Mouse (Mus musculus) heart, adult 2 months (tissue): Measurements from ENCODE around the gene Igf2bp2. TPM values are rescaled to one million over a fixed set of nuclear protein-coding genes. Genes with fewer than 3 reads are reported as not detected.
A peak's percentile ranks its signal among the peaks of the same experiment; 100 is the strongest.

Experiments used
- DNase-seq, 2 experiments: peaks; one replicate each; pipeline ENCODE4 v3.0.0; 2021
- H3K27ac ChIP-seq: fragments of 200-600 bp; 2 replicates; pipeline ENCODE4 v1.8.1; 2022
- H3K27me3 ChIP-seq: fragments of 200-500 bp; 2 replicates; pipeline ENCODE4 v1.6.1; 2012; ENCODE audit warnings: mild to moderate bottlenecking, low read length, inconsistent platforms, mixed read lengths; ENCODE audit not compliant: control insufficient read depth, insufficient read depth
- H3K36me3 ChIP-seq: fragments of 200-500 bp; 2 replicates; pipeline ENCODE4 v1.6.1; 2012; ENCODE audit warnings: low read length, inconsistent platforms; ENCODE audit not compliant: control insufficient read depth, insufficient read depth
- H3K4me1 ChIP-seq: fragments of 200-500 bp; 2 replicates; pipeline ENCODE4 v1.6.1; 2011; ENCODE audit warnings: low read length; ENCODE audit not compliant: control insufficient read depth, insufficient read depth
- H3K4me3 ChIP-seq: fragments of 200-600 bp; 2 replicates; pipeline ENCODE4 v1.8.1; 2022
- H3K79me2 ChIP-seq: fragments of 200-500 bp; replicated peaks from 2 replicates; pipeline ENCODE4 v1.6.1; 2012; ENCODE audit warnings: mild to moderate bottlenecking, inconsistent platforms, low read length, moderate library complexity, mixed read lengths; ENCODE audit not compliant: control insufficient read depth, insufficient read depth
- H3K9ac ChIP-seq: fragments of 200-500 bp; 2 replicates; pipeline ENCODE4 v1.6.1; 2012; ENCODE audit warnings: low read depth, mild to moderate bottlenecking, control low read depth, inconsistent platforms, low read length, mixed read lengths
- CTCF ChIP-seq: fragments of 200-600 bp; IDR thresholded peaks from 2 replicates; pipeline ENCODE4 v1.8.1; 2022; ENCODE audit warnings: antibody characterized with exemption, mild to moderate bottlenecking, moderate library complexity
- EP300 ChIP-seq: fragments of 200-500 bp; IDR thresholded peaks from 2 replicates; pipeline ENCODE4 v1.6.1; 2011; ENCODE audit warnings: low read depth, low read length, control low read depth; ENCODE audit not compliant: insufficient read depth
- POLR2A ChIP-seq: fragments of 200-500 bp; IDR thresholded peaks from 2 replicates; pipeline ENCODE4 v1.6.1; 2011; ENCODE audit warnings: mild to moderate bottlenecking, low read depth, low read length, control low read depth; ENCODE audit not compliant: insufficient read depth
- WGBS: fragments of 180-500 bp; shearing (Covaris S2); methylation state at CpG from one replicate; pipeline ENCODE4 v1.1.7; 2018; 5-methylcytosine and 5-hydroxymethylcytosine counted together
- intact Hi-C: fragments of 180-260 bp; cut with DNase I; formaldehyde crosslinking; loops from one replicate; pipeline ENCODE4 v1.15.1; 2025
- polyA plus RNA-seq: library from polyadenylated mRNA; depleted of rRNA; stranded (reverse); fragments of >200 nt; gene quantifications from 2 replicates; pipeline ENCODE4 v1.2.3, GENCODE M21; 2012; rRNA removed
- total RNA-seq, 2 experiments: library from RNA; stranded (reverse); gene quantifications; 2 replicates each; pipeline ENCODE4 v1.2.3; 2021

The Igf2bp2 gene
- total and polyA plus RNA-seq, 3 experiments = 1.5 to 7.4 (median 5.3) TPM

DNA sequence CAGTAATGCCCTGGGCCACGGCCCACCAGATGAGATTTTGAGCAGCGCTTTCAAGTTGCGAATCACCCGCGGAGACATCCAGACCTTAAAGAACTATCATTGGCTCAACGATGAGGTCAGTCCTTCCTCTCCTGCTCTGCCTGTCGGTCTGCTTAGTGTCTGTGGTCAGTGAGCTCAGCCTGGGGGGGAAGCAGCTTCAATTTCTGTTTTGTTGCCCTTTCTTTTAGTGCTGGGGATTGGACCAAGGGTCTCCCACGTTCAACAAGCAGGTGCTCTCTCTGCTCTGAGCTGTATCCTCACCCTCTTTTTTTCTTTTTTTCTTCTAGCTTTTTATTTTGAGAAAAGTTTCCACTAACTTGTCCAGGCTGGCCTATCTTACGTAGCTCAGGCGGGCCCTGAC lies 124.5 kb downstream of the Igf2bp2 start:
- Histone ChIP-seq H3K27ac (no peak overlapping the region), H3K27me3 (no peaks in the 10 kb centered on the region), H3K9ac (no peak overlapping the region), H3K36me3 (no peaks in the 10 kb centered on the region), H3K4me3 (no peak overlapping the region), H3K79me2 (no peaks in the 10 kb centered on the region), H3K4me1 (no peaks in the 10 kb centered on the region)
- DNase-seq = no peak
- 78% methylated on average over 10 of the region's 10 CpGs for WGBS
- TF ChIP-seq EP300 (no peak), POLR2A (no peak)
- intact Hi-C loops = no loop called here

DNA sequence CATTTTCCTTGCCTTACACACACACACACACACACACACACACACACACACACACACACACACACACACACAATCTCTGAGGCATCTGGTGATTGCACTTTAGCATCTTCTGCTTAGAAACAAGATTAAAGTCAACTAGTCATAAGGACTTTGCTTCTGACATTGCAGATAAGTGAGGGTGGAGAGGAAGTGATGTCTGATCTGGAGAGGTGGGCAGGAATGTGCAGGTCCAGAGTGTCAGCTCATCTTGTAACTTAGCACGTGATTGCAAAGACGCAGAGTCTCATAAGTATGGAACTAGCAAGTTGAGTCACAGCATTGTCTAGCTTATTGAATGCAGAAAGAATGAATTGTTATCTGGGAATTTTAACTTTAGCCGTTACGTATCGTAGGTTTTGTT lies 135.6 kb downstream of the Igf2bp2 start:
- intact Hi-C loops = no loop called here
- DNase-seq = no peak
- no peak overlapping the region for H3K27ac ChIP-seq
- H3K4me3 ChIP-seq = no peak overlapping the region
- no peaks in the 10 kb centered on the region for H3K27me3 ChIP-seq
- WGBS = 75% methylated on average over 5 of the region's 5 CpGs
- TF ChIP-seq EP300 (no peak), CTCF (no peak), POLR2A (no peak)
- H3K4me1 ChIP-seq = no peaks in the 10 kb centered on the region
- no peaks in the 10 kb centered on the region for H3K79me2 ChIP-seq
- H3K36me3 ChIP-seq = no peaks in the 10 kb centered on the region
- H3K9ac ChIP-seq = no peak overlapping the region

DNA sequence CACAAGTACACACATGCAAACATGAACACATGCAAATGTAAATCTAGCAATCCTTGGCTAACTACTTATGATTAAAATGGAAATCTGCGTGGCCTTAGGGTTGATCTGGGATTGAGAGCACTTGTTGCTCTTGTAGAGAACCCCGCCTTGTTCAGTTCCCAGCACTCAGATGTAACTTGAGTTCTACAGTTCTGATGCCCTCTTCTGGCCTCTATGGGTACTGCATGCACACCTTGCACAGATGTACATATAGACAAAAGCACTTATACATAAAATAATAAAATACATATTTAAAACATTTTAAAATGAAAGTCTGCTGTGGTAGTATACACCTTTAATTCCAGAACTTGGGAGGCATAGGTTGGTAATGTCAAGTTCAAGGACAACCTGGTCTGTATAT lies 141.0 kb downstream of the Igf2bp2 start:
- Histone ChIP-seq H3K27ac (no peak overlapping the region), H3K4me1 (no peaks in the 10 kb centered on the region), H3K27me3 (no peaks in the 10 kb centered on the region), H3K9ac (no peak overlapping the region), H3K4me3 (no peak overlapping the region), H3K36me3 (no peaks in the 10 kb centered on the region), H3K79me2 (no peaks in the 10 kb centered on the region)
- intact Hi-C loops = no loop called here
- TF ChIP-seq CTCF = peak; percentile 74
- no peak for TF ChIP-seq POLR2A
- TF ChIP-seq EP300 = no peak
- 97% methylated on average over 2 of the region's 2 CpGs for WGBS
- DNase-seq = no peak

DNA sequence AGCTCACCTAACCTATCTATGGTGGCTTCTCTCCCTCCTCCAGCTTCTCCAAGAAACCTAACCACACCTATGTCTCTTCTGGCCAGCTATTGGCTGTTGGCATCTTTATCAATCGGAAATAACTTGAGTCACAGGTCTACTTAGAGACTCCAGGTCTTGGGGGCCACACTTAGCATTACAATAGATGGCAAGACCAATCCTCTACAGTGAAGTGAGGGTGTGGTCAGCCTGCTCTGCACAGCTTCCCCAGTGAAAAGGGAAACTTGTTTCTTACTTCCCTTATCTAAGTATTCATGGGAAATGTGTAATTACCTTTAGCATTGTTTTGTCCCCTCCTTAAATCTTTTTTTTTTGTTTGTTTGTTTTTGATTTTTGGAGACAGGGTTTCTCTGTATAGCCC lies 147.5 kb downstream of the Igf2bp2 start:
- H3K36me3 ChIP-seq = no peaks in the 10 kb centered on the region
- no peak overlapping the region for H3K27ac ChIP-seq
- no peak overlapping the region for H3K4me3 ChIP-seq
- H3K79me2 ChIP-seq = no peaks in the 10 kb centered on the region
- no peaks in the 10 kb centered on the region for H3K4me1 ChIP-seq
- 93% methylated on average over 1 of the region's 1 CpGs for WGBS
- no peak for TF ChIP-seq POLR2A
- TF ChIP-seq EP300 = no peak
- TF ChIP-seq CTCF = no peak
- H3K27me3 ChIP-seq = no peaks in the 10 kb centered on the region
- H3K9ac ChIP-seq = no peak overlapping the region
- intact Hi-C loops = loop anchor here (5.0 to 10.0 kb wide), 3 partner anchors 178 to 591 kb away; partner anchors contain the start of genes Tra2b and Vps8
- DNase-seq = no peak

DNA sequence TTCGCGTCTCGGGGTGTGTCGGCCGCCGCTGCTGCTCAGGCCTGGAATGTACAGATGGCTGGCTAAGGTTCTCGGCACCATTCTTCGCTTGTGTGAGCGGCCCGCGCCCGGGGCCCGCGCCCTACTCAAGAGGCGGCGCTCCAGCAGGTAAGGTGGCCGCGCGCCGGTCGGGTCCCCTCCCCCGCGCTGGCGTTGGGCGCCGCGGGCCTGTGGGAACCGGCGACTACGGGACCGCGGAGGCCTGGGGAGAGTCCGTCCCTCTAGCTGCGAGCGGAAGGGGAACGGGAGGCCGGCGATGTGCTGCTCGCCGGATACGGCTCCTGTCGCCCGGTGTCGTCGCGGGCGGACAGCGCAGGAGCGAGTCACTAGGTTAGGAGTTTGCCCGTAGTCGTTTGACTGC lies 153.5 kb downstream of the Igf2bp2 start:
- intact Hi-C loops = loop anchor here (5.0 to 10.0 kb wide), 2 partner anchors 62 to 845 kb away; partner anchors contain the start of genes Dnajb11, Tbccd1 and Tmem41a
- H3K9ac ChIP-seq = peak overlapping the region; percentile 93
- DNase-seq = no peak
- peak overlapping the region; percentile 82 for H3K27ac ChIP-seq
- H3K27me3 ChIP-seq = no peaks in the 10 kb centered on the region
- H3K36me3 ChIP-seq = no peaks in the 10 kb centered on the region
- no peak for TF ChIP-seq EP300
- H3K4me3 ChIP-seq = peak overlapping the region; percentile 86
- H3K79me2 ChIP-seq = no peaks in the 10 kb centered on the region
- under 1% methylated on average over 51 of the region's 51 CpGs for WGBS
- peaks cover 3% of the 10 kb centered on the region for H3K4me1 ChIP-seq

DNA sequence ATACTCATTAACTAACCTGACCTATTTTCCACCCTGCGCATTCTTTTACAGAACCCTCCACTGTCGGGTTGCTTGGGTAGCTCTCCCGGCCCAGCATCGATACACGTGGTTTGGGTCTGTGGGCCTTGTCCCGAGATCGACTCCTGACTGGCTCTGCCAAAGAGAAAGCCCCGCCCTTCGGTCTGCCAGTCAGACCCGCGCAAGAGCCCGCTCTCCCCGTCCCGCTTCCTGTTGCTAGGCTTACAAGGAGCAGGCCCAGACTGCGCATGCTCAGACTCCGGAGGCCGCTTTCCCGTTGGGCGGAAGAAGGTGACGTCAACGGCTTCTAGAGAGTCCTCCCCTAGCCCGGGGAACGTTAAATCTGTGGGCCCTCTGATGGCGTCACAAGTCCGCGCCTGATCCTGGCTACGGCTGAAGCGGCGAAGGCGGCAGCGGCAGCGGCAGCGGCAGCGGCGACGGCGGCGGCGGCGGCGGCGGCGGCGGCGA lies 154.0 kb downstream of the Igf2bp2 start, which contains the start of gene Senp2:
Gene Senp2 (plus strand): TSS at position 386 of the 486 bp plus-strand sequence.
- DNase-seq = peak; percentile 99 to 100
- peak within 1 kb of the TSS; percentile 82 for H3K27ac ChIP-seq
- under 1% methylated on average over 45 of the region's 45 CpGs for WGBS
- no peaks in the 10 kb centered on the region for H3K27me3 ChIP-seq
- no peaks in the 10 kb centered on the region for H3K36me3 ChIP-seq
- peak within 1 kb of the TSS; percentile 93 for H3K9ac ChIP-seq
- no peaks in the 10 kb centered on the region for H3K79me2 ChIP-seq
- H3K4me3 ChIP-seq = peak within 1 kb of the TSS; percentile 86
- peaks cover 3% of the 10 kb centered on the region for H3K4me1 ChIP-seq
- intact Hi-C loops = loop anchor here (5.0 to 10.0 kb wide), 2 partner anchors 62 to 846 kb away; partner anchors contain the start of genes Dnajb11, Tbccd1 and Tmem41a
- TF ChIP-seq EP300 = peak; percentile 64; the same call in 1 of the 2 replicates
- no peak for TF ChIP-seq CTCF
- peak; percentile 53; the same call in 1 of the 2 replicates for TF ChIP-seq POLR2A

Other genes starting within 250 kb of the Igf2bp2 start
- 10 to 100 TPM; 11.8 to 13.5 TPM for gene Tmem41a, start 215.7 kb downstream of the Igf2bp2 start, total RNA-seq
- 16.9 and 24.6 TPM in 2 replicates for gene Tmem41a, start 215.7 kb downstream of the Igf2bp2 start, polyA plus RNA-seq
- gene Liph, start 167.6 kb downstream of the Igf2bp2 start, total RNA-seq = not detected
- gene Liph, start 167.6 kb downstream of the Igf2bp2 start, polyA plus RNA-seq = 0.09 and 0.20 TPM in 2 replicates
- gene Senp2, start 153.8 kb downstream of the Igf2bp2 start, total RNA-seq = 10 to 100 TPM; 20.2 to 24.1 TPM
- 5.9 and 16.3 TPM in 2 replicates for gene Senp2, start 153.8 kb downstream of the Igf2bp2 start, polyA plus RNA-seq
- gene Tra2b, start 102.7 kb upstream of the Igf2bp2 start, total RNA-seq = 10 to 100 TPM; 33.6 to 43.3 TPM
- 15.6 and 28.6 TPM in 2 replicates for gene Tra2b, start 102.7 kb upstream of the Igf2bp2 start, polyA plus RNA-seq